Mouse (Mus musculus) hindbrain, postnatal 0 days (tissue): ENCODE results near the gene Stx3. TPM values are rescaled to one million over a fixed set of nuclear protein-coding genes. Genes with fewer than 3 reads are reported as not detected.

ENCODE experiments used
- ATAC-seq: fragments of 200-750 bp; cut with Nextera tagmentation; 2 replicates; pipeline ENCODE4 v1.8.0; 2017; ENCODE audit warnings: mild to moderate bottlenecking, moderate TSS enrichment, moderate library complexity
- DNase-seq: peaks from one replicate; pipeline ENCODE4 v3.0.0-alpha.2; 2015; ENCODE audit warnings: low spot score
- H3K27ac ChIP-seq: fragments of 300-500 bp; sonication (generic); 2 replicates; pipeline ENCODE4 v1.5.1; 2014; ENCODE audit warnings: mild to moderate bottlenecking
- H3K27me3 ChIP-seq: fragments of 300-500 bp; sonication (generic); 2 replicates; pipeline ENCODE4 v1.6.1; 2014; ENCODE audit warnings: low read length, mixed read lengths; ENCODE audit not compliant: insufficient read depth
- H3K36me3 ChIP-seq: fragments of 300-500 bp; sonication (generic); 2 replicates; pipeline ENCODE4 v1.6.1; 2014; ENCODE audit warnings: low read length, mixed read lengths; ENCODE audit not compliant: insufficient read depth
- H3K4me1 ChIP-seq: fragments of 300-500 bp; sonication (generic); 2 replicates; pipeline ENCODE4 v1.6.1; 2014; ENCODE audit warnings: antibody characterized with exemption, low read length, mixed read lengths; ENCODE audit not compliant: insufficient read depth
- H3K4me2 ChIP-seq: fragments of 300-500 bp; sonication (generic); 2 replicates; pipeline ENCODE4 v1.6.1; 2014; ENCODE audit warnings: low read depth, mild to moderate bottlenecking, low read length, moderate library complexity, mixed read lengths
- H3K4me3 ChIP-seq: fragments of 300-500 bp; sonication (generic); 2 replicates; pipeline ENCODE4 v1.5.1; 2014; ENCODE audit warnings: low read length
- H3K9ac ChIP-seq: fragments of 300-500 bp; sonication (generic); replicated peaks from 2 replicates; pipeline ENCODE4 v1.6.1; 2014; ENCODE audit warnings: mild to moderate bottlenecking, low read length, moderate library complexity, mixed read lengths
- H3K9me3 ChIP-seq: fragments of 300-500 bp; sonication (generic); 2 replicates; pipeline ENCODE4 v1.6.1; 2016; ENCODE audit warnings: low read length, mixed read lengths
- CTCF ChIP-seq: IDR thresholded peaks from 2 replicates; pipeline ENCODE4 v1.5.1; 2016; ENCODE audit warnings: antibody characterized with exemption, control low read depth, low read depth
- WGBS: fragments of 180-500 bp; shearing (Covaris S2); extraction: QIAGEN DNeasy Blood & Tissue Kit; methylation state at CpG from one replicate; pipeline ENCODE4 v1.1.7; 2014; 5-methylcytosine and 5-hydroxymethylcytosine counted together
- polyA plus RNA-seq: library from polyadenylated mRNA; unstranded; fragments of >200 nt; fragmentation: Nextera tagmentation; extraction: Ambion mirVana; gene quantifications from 2 replicates; pipeline ENCODE4 v1.2.1, GENCODE M21; 2015
- total RNA-seq: library from RNA; depleted of rRNA; stranded (reverse); fragments of >200 nt; gene quantifications from 2 replicates; pipeline ENCODE4 v1.2.3, GENCODE M21; 2014; rRNA removed

Gene Stx3
- total RNA-seq (9.2 and 16.0 TPM in 2 replicates), polyA plus RNA-seq (24.3 and 25.5 TPM in 2 replicates)

- ATAC-seq: peak; percentile 1; the same call in 1 of the 2 replicates
- H3K4me2 ChIP-seq: peak within 1 kb of the TSS; percentile 92
- H3K4me1 ChIP-seq: no peaks in the 10 kb centered on the region; the same call in 1 of the 2 replicates
- H3K4me3 ChIP-seq: peak within 1 kb of the TSS; percentile 61
- no peaks in the 10 kb centered on the region for H3K27me3 ChIP-seq
- no peaks in the 10 kb centered on the region for H3K9me3 ChIP-seq
- no peaks in the 10 kb centered on the region for H3K36me3 ChIP-seq
- WGBS: under 1% methylated on average over 20 of the region's 20 CpGs
- peak; percentile 4 for DNase-seq
- peak within 1 kb of the TSS; percentile 65 for H3K27ac ChIP-seq
- peak within 1 kb of the TSS; percentile 84 for H3K9ac ChIP-seq
- TF ChIP-seq CTCF: no peak
Measured at GRCm38 (mm10) chr19:11819143-11819700, at the start of gene Stx3. Gene Stx3 (minus strand): TSS chr19:11819403.

DNA sequence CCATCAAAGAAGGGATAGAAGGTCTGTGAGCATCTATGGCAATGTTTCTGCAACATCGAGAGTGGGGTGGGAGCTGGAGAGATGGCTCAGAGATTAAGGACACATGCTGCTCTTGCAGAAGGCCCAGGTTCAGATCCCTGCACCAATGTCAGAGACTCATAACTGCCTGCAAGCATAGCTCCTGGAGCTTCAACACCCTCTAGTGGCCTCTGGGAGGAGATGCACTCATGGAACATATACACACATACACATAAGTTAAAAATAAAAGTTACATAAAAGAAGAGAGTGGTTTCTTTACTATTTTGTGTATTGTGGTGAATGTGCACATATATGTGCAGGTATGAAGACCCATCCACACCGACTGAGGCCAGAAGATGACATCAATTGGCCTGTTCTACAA is 48.6 kb upstream of the Stx3 start:
- no peak for DNase-seq
- H3K9ac ChIP-seq: no peak overlapping the region
- no peak for ATAC-seq
- no peak overlapping the region for H3K27ac ChIP-seq
- no peaks in the 10 kb centered on the region for H3K9me3 ChIP-seq
- no peak overlapping the region for H3K4me3 ChIP-seq
- H3K36me3 ChIP-seq: no peaks in the 10 kb centered on the region
- H3K27me3 ChIP-seq: no peaks in the 10 kb centered on the region
- TF ChIP-seq CTCF: no peak
- no peaks in the 10 kb centered on the region for H3K4me1 ChIP-seq
- no peak overlapping the region for H3K4me2 ChIP-seq
- 88% methylated on average over 2 of the region's 2 CpGs for WGBS

GRCm38 (mm10) chr19:11860966-11861365 is 41.8 kb upstream of the Stx3 start, which contains the start of gene Olfr1418:
Gene Olfr1418 (minus strand): TSS chr19:11861066.
- Histone ChIP-seq H3K9me3 (no peaks in the 10 kb centered on the region), H3K4me3 (no peak within 1 kb of the TSS), H3K9ac (no peak within 1 kb of the TSS), H3K4me1 (no peaks in the 10 kb centered on the region), H3K36me3 (no peaks in the 10 kb centered on the region), H3K27ac (no peak within 1 kb of the TSS), H3K27me3 (no peaks in the 10 kb centered on the region), H3K4me2 (no peak within 1 kb of the TSS)
- ATAC-seq: no peak
- TF ChIP-seq CTCF: no peak
- DNase-seq: no peak
- WGBS: 92% methylated on average over 1 of the region's 1 CpGs

GRCm38 (mm10) chr19:11856506-11856905 is 37.3 kb upstream of the Stx3 start:
- Histone ChIP-seq H3K4me3 (no peak overlapping the region), H3K4me2 (no peak overlapping the region), H3K4me1 (no peaks in the 10 kb centered on the region), H3K9ac (no peak overlapping the region), H3K9me3 (no peaks in the 10 kb centered on the region), H3K27me3 (no peaks in the 10 kb centered on the region), H3K27ac (no peak overlapping the region), H3K36me3 (no peaks in the 10 kb centered on the region)
- DNase-seq (no peak), ATAC-seq (no peak)
- 77% methylated on average over 6 of the region's 6 CpGs for WGBS
- no peak for TF ChIP-seq CTCF

- H3K27ac ChIP-seq: no peak overlapping the region
- DNase-seq: no peak
- no peaks in the 10 kb centered on the region for H3K9me3 ChIP-seq
- WGBS: 93% methylated on average over 2 of the region's 2 CpGs
- H3K9ac ChIP-seq: no peak overlapping the region
- H3K4me1 ChIP-seq: no peaks in the 10 kb centered on the region
- H3K4me3 ChIP-seq: no peak overlapping the region
- ATAC-seq: no peak
- no peak overlapping the region for H3K4me2 ChIP-seq
- no peaks in the 10 kb centered on the region for H3K36me3 ChIP-seq
- H3K27me3 ChIP-seq: no peaks in the 10 kb centered on the region
- no peak for TF ChIP-seq CTCF
Measured at GRCm38 (mm10) chr19:11854821-11855220, 35.6 kb upstream of the Stx3 start.

GRCm38 (mm10) chr19:11852652-11853051 is 33.4 kb upstream of the Stx3 start:
- no peaks in the 10 kb centered on the region for H3K27me3 ChIP-seq
- H3K9me3 ChIP-seq: no peaks in the 10 kb centered on the region
- H3K4me3 ChIP-seq: no peak overlapping the region
- H3K4me2 ChIP-seq: no peak overlapping the region
- WGBS: 66% methylated on average over 4 of the region's 4 CpGs
- ATAC-seq (no peak), DNase-seq (no peak)
- H3K9ac ChIP-seq: no peak overlapping the region
- no peak overlapping the region for H3K27ac ChIP-seq
- H3K36me3 ChIP-seq: no peaks in the 10 kb centered on the region
- no peaks in the 10 kb centered on the region for H3K4me1 ChIP-seq
- TF ChIP-seq CTCF: no peak

- Histone ChIP-seq H3K9ac (no peak overlapping the region), H3K4me2 (no peak overlapping the region), H3K36me3 (no peaks in the 10 kb centered on the region), H3K27me3 (no peaks in the 10 kb centered on the region), H3K9me3 (no peaks in the 10 kb centered on the region), H3K4me3 (no peak overlapping the region), H3K4me1 (no peaks in the 10 kb centered on the region), H3K27ac (no peak overlapping the region)
- 76% methylated on average over 4 of the region's 4 CpGs for WGBS
- DNase-seq (no peak), ATAC-seq (no peak)
- no peak for TF ChIP-seq CTCF
Measured at GRCm38 (mm10) chr19:11846333-11846732, 27.1 kb upstream of the Stx3 start.
